Mouse (Mus musculus) heart, embryonic 11.5 days (tissue): ENCODE results near the gene Dmap1. TPM values are rescaled to one million over a fixed set of nuclear protein-coding genes. Genes with fewer than 3 reads are reported as not detected.

ENCODE experiments used
- ATAC-seq: fragments of 200-750 bp; cut with Nextera tagmentation; replicated peaks from 2 replicates; pipeline ENCODE4 v1.8.0; 2017; ENCODE audit warnings: moderate library complexity; ENCODE audit not compliant: insufficient number of reproducible peaks, low FRiP score, low TSS enrichment
- H3K27ac ChIP-seq: fragments of 300-500 bp; sonication (generic); 2 replicates; pipeline ENCODE4 v1.5.1; 2014; ENCODE audit warnings: mild to moderate bottlenecking, low read depth, low read length
- H3K27me3 ChIP-seq: fragments of 300-500 bp; sonication (generic); 2 replicates; pipeline ENCODE4 v1.6.1; 2014; ENCODE audit warnings: mild to moderate bottlenecking, low read length, mixed read lengths; ENCODE audit not compliant: control insufficient read depth, insufficient read depth
- H3K36me3 ChIP-seq: fragments of 300-500 bp; sonication (generic); 2 replicates; pipeline ENCODE4 v1.6.1; 2014; ENCODE audit warnings: mild to moderate bottlenecking, low read length, moderate library complexity, mixed read lengths; ENCODE audit not compliant: control insufficient read depth, insufficient read depth
- H3K4me1 ChIP-seq: fragments of 300-500 bp; sonication (generic); 2 replicates; pipeline ENCODE4 v1.6.1; 2014; ENCODE audit warnings: low read length; ENCODE audit not compliant: control insufficient read depth, insufficient read depth
- H3K4me2 ChIP-seq: fragments of 300-500 bp; sonication (generic); 2 replicates; pipeline ENCODE4 v1.6.1; 2014; ENCODE audit warnings: mild to moderate bottlenecking, moderate library complexity
- H3K4me3 ChIP-seq: fragments of 300-500 bp; sonication (generic); 2 replicates; pipeline ENCODE4 v1.5.1; 2014; ENCODE audit warnings: low read depth, low read length
- H3K9ac ChIP-seq: fragments of 300-500 bp; sonication (generic); 2 replicates; pipeline ENCODE4 v1.6.1; 2014; ENCODE audit warnings: mild to moderate bottlenecking, low read depth, low read length, moderate library complexity
- H3K9me3 ChIP-seq: fragments of 300-500 bp; sonication (generic); replicated peaks from 2 replicates; pipeline ENCODE4 v1.6.1; 2016; ENCODE audit warnings: low read length; ENCODE audit not compliant: control insufficient read depth
- WGBS: fragments of 180-500 bp; shearing (Covaris S2); extraction: QIAGEN DNeasy Blood & Tissue Kit; methylation state at CpG from one replicate; pipeline ENCODE4 v1.1.7; 2014; ENCODE audit not compliant: insufficient replicate concordance; 5-methylcytosine and 5-hydroxymethylcytosine counted together
- polyA plus RNA-seq: library from polyadenylated mRNA; unstranded; fragments of >200 nt; fragmentation: Nextera tagmentation; extraction: Ambion mirVana; gene quantifications from 2 replicates; pipeline ENCODE4 v1.2.1, GENCODE M21; 2014

Gene Dmap1
- polyA plus RNA-seq, 1 experiment from 2014 or later = 53.0 TPM

GRCm38 (mm10) chr4:117636152-117636551, 45.9 kb downstream of the Dmap1 start:
- no peak overlapping the region for H3K4me2 ChIP-seq
- H3K4me3 ChIP-seq = no peak overlapping the region
- no peak overlapping the region for H3K9ac ChIP-seq
- H3K36me3 ChIP-seq = no peaks in the 10 kb centered on the region; the same call in 1 of the 2 replicates
- no peaks in the 10 kb centered on the region for H3K27me3 ChIP-seq
- no peaks in the 10 kb centered on the region for H3K9me3 ChIP-seq
- 61% methylated on average over 4 of the region's 4 CpGs for WGBS
- H3K27ac ChIP-seq = no peak overlapping the region
- ATAC-seq = no peak
- peaks cover 12% of the 10 kb centered on the region; the same call in 1 of the 2 replicates for H3K4me1 ChIP-seq

GRCm38 (mm10) chr4:117634642-117635041, 47.4 kb downstream of the Dmap1 start:
- H3K4me2 ChIP-seq = no peak overlapping the region
- no peak for ATAC-seq
- H3K9me3 ChIP-seq = no peaks in the 10 kb centered on the region
- H3K27me3 ChIP-seq = no peaks in the 10 kb centered on the region
- H3K27ac ChIP-seq = no peak overlapping the region
- no peak overlapping the region for H3K4me3 ChIP-seq
- 50% methylated on average over 7 of the region's 7 CpGs for WGBS
- no peak overlapping the region for H3K9ac ChIP-seq
- H3K36me3 ChIP-seq = no peaks in the 10 kb centered on the region
- peaks cover 16% of the 10 kb centered on the region; the same call in 1 of the 2 replicates for H3K4me1 ChIP-seq

GRCm38 (mm10) chr4:117633527-117633926, 48.5 kb downstream of the Dmap1 start:
- no peak overlapping the region for H3K27ac ChIP-seq
- ATAC-seq = no peak
- H3K4me1 ChIP-seq = peaks cover 21% of the 10 kb centered on the region; the same call in 1 of the 2 replicates
- no peak overlapping the region for H3K4me3 ChIP-seq
- H3K9me3 ChIP-seq = no peaks in the 10 kb centered on the region
- no peaks in the 10 kb centered on the region for H3K36me3 ChIP-seq
- H3K4me2 ChIP-seq = no peak overlapping the region
- no peak overlapping the region for H3K9ac ChIP-seq
- no peaks in the 10 kb centered on the region for H3K27me3 ChIP-seq
- 78% methylated on average over 5 of the region's 5 CpGs for WGBS

- H3K36me3 ChIP-seq = 0 out of 2 replicates have a peak, but pooled peaks cover 3% of the 10 kb centered on the region
- H3K9ac ChIP-seq = no peak overlapping the region
- no peaks in the 10 kb centered on the region for H3K27me3 ChIP-seq
- peaks cover 12% of the 10 kb centered on the region; the same call in 1 of the 2 replicates for H3K4me1 ChIP-seq
- H3K4me3 ChIP-seq = no peak overlapping the region
- no peak overlapping the region for H3K27ac ChIP-seq
- no peak overlapping the region for H3K4me2 ChIP-seq
- no peaks in the 10 kb centered on the region for H3K9me3 ChIP-seq
- no peak for ATAC-seq
- 70% methylated on average over 6 of the region's 6 CpGs for WGBS
These were observed 51.9 kb downstream of the Dmap1 start for GRCm38 (mm10) chr4:117630053-117630670.

- H3K27ac ChIP-seq = no peak overlapping the region
- WGBS = 48% methylated on average over 1 of the region's 1 CpGs
- H3K36me3 ChIP-seq = 0 out of 2 replicates have a peak, but pooled peaks cover 3% of the 10 kb centered on the region
- no peaks in the 10 kb centered on the region for H3K27me3 ChIP-seq
- H3K4me3 ChIP-seq = no peak overlapping the region
- no peak overlapping the region for H3K4me2 ChIP-seq
- H3K9me3 ChIP-seq = no peaks in the 10 kb centered on the region
- ATAC-seq = no peak
- no peak overlapping the region for H3K9ac ChIP-seq
- peaks cover 19% of the 10 kb centered on the region for H3K4me1 ChIP-seq
These were observed 53.6 kb downstream of the Dmap1 start for GRCm38 (mm10) chr4:117628464-117628863.

Other genes with a start within 250 kb of the Dmap1 start
- gene Rnf220, start 185.2 kb downstream of the Dmap1 start, polyA plus RNA-seq = 32.4 and 35.4 TPM in 2 replicates
- 98.9 and 102 TPM in 2 replicates for gene Eri3, start 131.9 kb downstream of the Dmap1 start, polyA plus RNA-seq
- not detected in 2 replicates for gene Gm12845, start 42.1 kb upstream of the Dmap1 start, polyA plus RNA-seq
- gene Klf17, start 83.4 kb upstream of the Dmap1 start, polyA plus RNA-seq = not detected in 2 replicates
- 8.7 and 15.2 TPM in 2 replicates for gene Slc6a9, start 152.2 kb upstream of the Dmap1 start, polyA plus RNA-seq
- gene Ccdc24, start 190.3 kb upstream of the Dmap1 start, polyA plus RNA-seq = 0.56 and 0.90 TPM in 2 replicates
- gene B4galt2, start 201.2 kb upstream of the Dmap1 start, polyA plus RNA-seq = 13.8 and 14.1 TPM in 2 replicates
- 194 and 197 TPM in 2 replicates for gene Atp6v0b, start 205.1 kb upstream of the Dmap1 start, polyA plus RNA-seq
- 12.7 and 14.2 TPM in 2 replicates for gene Dph2, start 209.8 kb upstream of the Dmap1 start, polyA plus RNA-seq
- gene Ipo13, start 232.7 kb upstream of the Dmap1 start, polyA plus RNA-seq = 31.6 and 37.4 TPM in 2 replicates
- gene Artn, start 247.5 kb upstream of the Dmap1 start, polyA plus RNA-seq = 0.50 and 0.80 TPM in 2 replicates